Mouse (Mus musculus): ENCODE results near the gene Hspb8. TPM values are rescaled to one million over a fixed set of nuclear protein-coding genes. Genes with fewer than 3 reads are reported as not detected.
"Not testable (repeated sequence)": the region's sequence is repeated elsewhere in the genome, so short reads cannot be mapped to it uniquely, and the experiment has no call there.

The Hspb8 gene
- polyA plus RNA-seq, 1 experiment from 2014 or later, result 8.0 TPM

GRCm38 (mm10) chr5:116389321-116389720, 33.3 kb downstream of the Hspb8 start:
- Histone ChIP-seq H3K9ac (ENCODE audit: low read length) (no peak overlapping the region), H3K4me3 (ENCODE audit: low read depth, low read length) (no peak overlapping the region), H3K36me3 (ENCODE audit: control insufficient read depth, insufficient read depth, low read length) (no peaks in the 10 kb centered on the region), H3K9me3 (ENCODE audit: control insufficient read depth, low read length) (no peaks in the 10 kb centered on the region), H3K4me2 (ENCODE audit: low read depth, low read length, severe bottlenecking) (no peak overlapping the region), H3K4me1 (replicated peaks; ENCODE audit: control insufficient read depth, insufficient read depth, low read length) (no peaks in the 10 kb centered on the region), H3K27me3 (ENCODE audit: control insufficient read depth, insufficient read depth, low read length) (no peaks in the 10 kb centered on the region), H3K27ac (ENCODE audit: low read depth, low read length) (no peak overlapping the region)
- ATAC-seq (replicated peaks; ENCODE audit: low FRiP score) (no peak), DNase-seq (ENCODE audit: low spot score) (no peak)
- WGBS, result 90% methylated on average over 4 of the region's 4 CpGs

DNA sequence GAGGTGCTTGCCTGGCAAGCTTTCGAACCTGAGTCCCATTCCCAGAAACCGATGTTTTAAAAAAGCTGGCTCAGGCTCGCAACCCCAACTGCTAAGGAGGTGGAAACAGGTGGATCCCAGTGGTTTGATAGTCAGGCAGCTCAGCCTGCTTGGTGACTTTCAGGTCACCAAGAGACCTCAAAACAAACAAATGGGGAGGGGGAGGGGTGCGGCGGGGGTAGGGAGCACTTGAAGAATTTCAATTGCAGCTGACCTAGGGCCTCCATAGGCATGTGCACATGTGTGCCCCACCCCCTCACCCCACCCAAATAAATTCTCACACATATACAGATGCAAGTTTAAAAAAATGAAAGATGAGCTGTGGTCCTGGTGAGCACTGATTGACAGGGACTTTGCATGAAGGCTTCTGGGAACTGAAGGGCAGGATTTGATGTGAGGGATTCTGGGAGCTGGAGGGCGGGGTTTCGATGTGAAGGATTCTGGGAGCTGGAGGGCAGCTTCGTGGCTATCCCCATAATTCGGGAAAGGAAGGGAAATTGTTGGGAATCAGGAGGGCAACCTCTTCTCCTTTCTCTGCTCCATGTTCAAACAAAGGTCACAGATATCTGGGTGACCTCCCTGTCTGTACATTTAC, 35.2 kb downstream of the Hspb8 start:
- 85% methylated on average over 9 of the region's 9 CpGs for WGBS
- no peaks in the 10 kb centered on the region for H3K9me3 ChIP-seq (ENCODE audit: control insufficient read depth, low read length)
- ATAC-seq (replicated peaks; ENCODE audit: low FRiP score), result no peak

DNA sequence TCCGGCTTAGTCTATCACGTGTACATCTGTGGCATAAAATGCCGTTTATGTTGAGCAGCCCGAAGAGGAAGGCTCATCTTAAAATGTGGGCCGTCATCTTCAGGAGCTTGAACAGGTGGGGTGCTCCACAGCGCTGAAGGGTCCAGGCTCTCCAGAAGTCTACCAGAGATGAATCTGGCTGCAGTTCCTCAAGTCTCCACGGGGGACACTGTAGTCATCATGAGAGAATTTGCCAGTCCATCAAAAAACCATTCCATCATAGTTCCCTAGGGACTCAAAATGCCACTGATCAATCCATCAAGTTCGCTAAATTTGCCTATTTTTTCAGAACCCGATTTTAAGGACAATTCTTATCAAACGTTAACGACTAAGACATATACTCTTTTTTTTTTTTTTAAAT, 36.6 kb downstream of the Hspb8 start:
- H3K4me1 ChIP-seq (replicated peaks; ENCODE audit: control insufficient read depth, insufficient read depth, low read length), result no peaks in the 10 kb centered on the region
- WGBS, result 48% methylated on average over 11 of the region's 11 CpGs
- peak; percentile 71 for DNase-seq (ENCODE audit: low spot score)
- no peak overlapping the region for H3K4me2 ChIP-seq (ENCODE audit: low read depth, low read length, severe bottlenecking)
- H3K9me3 ChIP-seq (ENCODE audit: control insufficient read depth, low read length), result no peaks in the 10 kb centered on the region
- H3K27ac ChIP-seq (ENCODE audit: low read depth, low read length), result no peak overlapping the region
- ATAC-seq (replicated peaks; ENCODE audit: low FRiP score), result no peak
- no peaks in the 10 kb centered on the region for H3K27me3 ChIP-seq (ENCODE audit: control insufficient read depth, insufficient read depth, low read length)
- no peaks in the 10 kb centered on the region for H3K36me3 ChIP-seq (ENCODE audit: control insufficient read depth, insufficient read depth, low read length)
- H3K9ac ChIP-seq (ENCODE audit: low read length), result no peak overlapping the region
- H3K4me3 ChIP-seq (ENCODE audit: low read depth, low read length), result no peak overlapping the region

More for the DNA sequence above, 35.2 kb downstream of the Hspb8 start:
- H3K36me3 ChIP-seq (ENCODE audit: control insufficient read depth, insufficient read depth, low read length), result no peaks in the 10 kb centered on the region
- no peaks in the 10 kb centered on the region for H3K27me3 ChIP-seq (ENCODE audit: control insufficient read depth, insufficient read depth, low read length)
- no peak overlapping the region for H3K4me3 ChIP-seq (ENCODE audit: low read depth, low read length)
- no peak overlapping the region for H3K4me2 ChIP-seq (ENCODE audit: low read depth, low read length, severe bottlenecking)
- H3K9ac ChIP-seq (ENCODE audit: low read length), result no peak overlapping the region
- H3K4me1 ChIP-seq (replicated peaks; ENCODE audit: control insufficient read depth, insufficient read depth, low read length), result no peaks in the 10 kb centered on the region
- DNase-seq (ENCODE audit: low spot score), result no peak
- H3K27ac ChIP-seq (ENCODE audit: low read depth, low read length), result no peak overlapping the region

GRCm38 (mm10) chr5:116382646-116383045, 40.0 kb downstream of the Hspb8 start:
- not testable (repeated sequence) for DNase-seq (ENCODE audit: low spot score); H3K36me3 ChIP-seq (ENCODE audit: control insufficient read depth, insufficient read depth, low read length); H3K9me3 ChIP-seq (ENCODE audit: control insufficient read depth, low read length); H3K9ac ChIP-seq (ENCODE audit: low read length); H3K4me3 ChIP-seq (ENCODE audit: low read depth, low read length); ATAC-seq (replicated peaks; ENCODE audit: low FRiP score); H3K4me2 ChIP-seq (ENCODE audit: low read depth, low read length, severe bottlenecking); H3K4me1 ChIP-seq (replicated peaks; ENCODE audit: control insufficient read depth, insufficient read depth, low read length); H3K27me3 ChIP-seq (ENCODE audit: control insufficient read depth, insufficient read depth, low read length); H3K27ac ChIP-seq (ENCODE audit: low read depth, low read length)
- WGBS, result 90% methylated on average over 7 of the region's 7 CpGs

GRCm38 (mm10) chr5:116381726-116382125, 40.9 kb downstream of the Hspb8 start:
- Histone ChIP-seq H3K36me3 (ENCODE audit: control insufficient read depth, insufficient read depth, low read length) (no peaks in the 10 kb centered on the region), H3K4me2 (ENCODE audit: low read depth, low read length, severe bottlenecking) (no peak overlapping the region), H3K9me3 (ENCODE audit: control insufficient read depth, low read length) (no peaks in the 10 kb centered on the region), H3K27ac (ENCODE audit: low read depth, low read length) (no peak overlapping the region), H3K4me3 (ENCODE audit: low read depth, low read length) (no peak overlapping the region), H3K27me3 (ENCODE audit: control insufficient read depth, insufficient read depth, low read length) (no peaks in the 10 kb centered on the region), H3K4me1 (replicated peaks; ENCODE audit: control insufficient read depth, insufficient read depth, low read length) (no peaks in the 10 kb centered on the region), H3K9ac (ENCODE audit: low read length) (no peak overlapping the region)
- 93% methylated on average over 6 of the region's 6 CpGs for WGBS
- ATAC-seq (replicated peaks; ENCODE audit: low FRiP score), result no peak
- no peak for DNase-seq (ENCODE audit: low spot score)

DNA sequence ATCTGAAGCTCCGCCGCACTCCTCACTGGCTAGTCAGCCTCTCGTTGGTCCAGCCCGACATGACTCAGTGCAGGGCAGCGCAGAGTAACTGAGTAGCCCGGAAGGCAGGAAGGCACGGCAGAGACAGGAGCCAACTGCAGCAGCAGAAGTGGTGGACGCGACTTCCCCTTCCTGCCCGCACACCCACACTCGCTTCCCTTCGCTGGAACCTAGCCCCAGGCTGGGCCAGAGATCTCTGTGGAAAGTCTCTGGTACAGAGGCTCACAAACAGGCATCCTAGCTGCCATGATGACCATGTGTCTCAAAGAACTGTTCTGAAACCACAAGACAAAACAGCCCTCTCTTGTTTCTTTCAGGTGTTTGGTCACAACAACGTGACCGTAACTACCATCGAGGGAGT, 41.4 kb downstream of the Hspb8 start:
- Histone ChIP-seq H3K27me3 (ENCODE audit: control insufficient read depth, insufficient read depth, low read length) (no peaks in the 10 kb centered on the region), H3K9me3 (ENCODE audit: control insufficient read depth, low read length) (no peaks in the 10 kb centered on the region), H3K4me2 (ENCODE audit: low read depth, low read length, severe bottlenecking) (no peak overlapping the region), H3K4me1 (replicated peaks; ENCODE audit: control insufficient read depth, insufficient read depth, low read length) (no peaks in the 10 kb centered on the region), H3K36me3 (ENCODE audit: control insufficient read depth, insufficient read depth, low read length) (no peaks in the 10 kb centered on the region), H3K27ac (ENCODE audit: low read depth, low read length) (no peak overlapping the region), H3K9ac (ENCODE audit: low read length) (no peak overlapping the region), H3K4me3 (ENCODE audit: low read depth, low read length) (no peak overlapping the region)
- 89% methylated on average over 15 of the region's 15 CpGs for WGBS
- no peak for DNase-seq (ENCODE audit: low spot score)
- no peak for ATAC-seq (replicated peaks; ENCODE audit: low FRiP score)

DNA sequence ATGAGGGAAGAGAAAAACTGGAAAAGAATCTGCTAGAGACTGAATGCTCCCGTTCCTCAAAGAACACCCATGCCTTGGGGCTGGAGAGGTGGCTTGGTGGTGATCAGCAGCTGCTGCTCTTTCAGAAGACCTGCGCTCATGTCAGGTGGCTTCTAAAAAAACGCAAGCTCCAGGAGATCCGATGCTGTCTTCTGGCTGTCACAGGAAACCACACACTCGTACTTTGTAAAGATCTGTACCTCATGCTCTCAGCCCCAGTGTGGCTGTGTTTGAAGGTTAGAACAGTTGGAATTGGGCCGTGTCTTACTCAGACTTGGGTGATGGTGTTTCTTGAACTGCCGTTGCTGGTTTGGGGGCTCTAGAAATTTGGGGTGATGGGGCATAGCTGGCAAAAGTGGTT, 42.3 kb downstream of the Hspb8 start:
- Histone ChIP-seq H3K36me3 (ENCODE audit: control insufficient read depth, insufficient read depth, low read length) (no peaks in the 10 kb centered on the region), H3K4me3 (ENCODE audit: low read depth, low read length) (no peak overlapping the region), H3K27ac (ENCODE audit: low read depth, low read length) (no peak overlapping the region), H3K4me2 (ENCODE audit: low read depth, low read length, severe bottlenecking) (no peak overlapping the region), H3K9me3 (ENCODE audit: control insufficient read depth, low read length) (no peaks in the 10 kb centered on the region), H3K9ac (ENCODE audit: low read length) (no peak overlapping the region), H3K4me1 (replicated peaks; ENCODE audit: control insufficient read depth, insufficient read depth, low read length) (no peaks in the 10 kb centered on the region), H3K27me3 (ENCODE audit: control insufficient read depth, insufficient read depth, low read length) (no peaks in the 10 kb centered on the region)
- no peak for DNase-seq (ENCODE audit: low spot score)
- whole genome bisulfite sequencing, result 89% methylated on average over 7 of the region's 7 CpGs
- ATAC-seq (replicated peaks; ENCODE audit: low FRiP score), result no peak

- 62% methylated on average over 5 of the region's 5 CpGs for WGBS
- no peak overlapping the region for H3K27ac ChIP-seq (ENCODE audit: low read depth, low read length)
- no peak overlapping the region for H3K4me2 ChIP-seq (ENCODE audit: low read depth, low read length, severe bottlenecking)
- H3K9me3 ChIP-seq (ENCODE audit: control insufficient read depth, low read length), result no peaks in the 10 kb centered on the region
- H3K4me1 ChIP-seq (replicated peaks; ENCODE audit: control insufficient read depth, insufficient read depth, low read length), result no peaks in the 10 kb centered on the region
- no peak overlapping the region for H3K4me3 ChIP-seq (ENCODE audit: low read depth, low read length)
- ATAC-seq (replicated peaks; ENCODE audit: low FRiP score) (no peak), DNase-seq (ENCODE audit: low spot score) (no peak)
- H3K36me3 ChIP-seq (ENCODE audit: control insufficient read depth, insufficient read depth, low read length), result no peaks in the 10 kb centered on the region
- no peaks in the 10 kb centered on the region for H3K27me3 ChIP-seq (ENCODE audit: control insufficient read depth, insufficient read depth, low read length)
- no peak overlapping the region for H3K9ac ChIP-seq (ENCODE audit: low read length)
Measured at GRCm38 (mm10) chr5:116378872-116379271, 43.8 kb downstream of the Hspb8 start.

DNA sequence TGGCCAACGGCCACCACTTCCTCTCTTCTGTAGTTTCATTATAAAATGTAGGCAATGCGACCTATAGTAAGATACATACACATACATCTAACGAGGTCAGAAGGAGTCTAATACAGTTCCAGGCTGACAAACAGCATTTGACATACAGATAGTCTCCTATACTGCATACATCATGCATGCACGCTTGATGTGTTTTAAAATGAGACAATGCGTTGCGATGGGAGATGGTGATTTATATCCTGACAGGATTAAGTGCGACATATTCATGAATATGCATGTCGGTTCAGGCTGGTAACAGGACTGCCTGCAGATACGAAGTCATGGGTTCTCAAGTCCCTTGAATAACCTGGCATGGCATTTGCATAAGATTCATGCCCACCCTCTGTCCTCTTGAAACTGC, 54.7 kb downstream of the Hspb8 start:
- DNase-seq (ENCODE audit: low spot score), result no peak

More for the DNA sequence above, 54.7 kb downstream of the Hspb8 start:
- Histone ChIP-seq H3K27ac (ENCODE audit: low read depth, low read length) (no peak overlapping the region), H3K4me1 (replicated peaks; ENCODE audit: control insufficient read depth, insufficient read depth, low read length) (no peaks in the 10 kb centered on the region), H3K27me3 (ENCODE audit: control insufficient read depth, insufficient read depth, low read length) (no peaks in the 10 kb centered on the region), H3K4me3 (ENCODE audit: low read depth, low read length) (no peak overlapping the region), H3K36me3 (ENCODE audit: control insufficient read depth, insufficient read depth, low read length) (no peaks in the 10 kb centered on the region), H3K9me3 (ENCODE audit: control insufficient read depth, low read length) (no peaks in the 10 kb centered on the region), H3K9ac (ENCODE audit: low read length) (no peak overlapping the region), H3K4me2 (ENCODE audit: low read depth, low read length, severe bottlenecking) (no peak overlapping the region)
- WGBS, result 84% methylated on average over 9 of the region's 9 CpGs
- ATAC-seq (replicated peaks; ENCODE audit: low FRiP score), result no peak

Data from forebrain, embryonic 11.5 days (tissue).